Mouse (Mus musculus): ENCODE measurements around the gene Ctnnd1.
A peak's percentile ranks its signal among the peaks of the same experiment; 100 is the strongest.

The Ctnnd1 gene

GRCm38 (mm10) chr2:84647051-84647568 lies 3.5 kb downstream of the Ctnnd1 start:
- DNase-seq (ENCODE audit: low read depth, low spot score), result no peak

DNA sequence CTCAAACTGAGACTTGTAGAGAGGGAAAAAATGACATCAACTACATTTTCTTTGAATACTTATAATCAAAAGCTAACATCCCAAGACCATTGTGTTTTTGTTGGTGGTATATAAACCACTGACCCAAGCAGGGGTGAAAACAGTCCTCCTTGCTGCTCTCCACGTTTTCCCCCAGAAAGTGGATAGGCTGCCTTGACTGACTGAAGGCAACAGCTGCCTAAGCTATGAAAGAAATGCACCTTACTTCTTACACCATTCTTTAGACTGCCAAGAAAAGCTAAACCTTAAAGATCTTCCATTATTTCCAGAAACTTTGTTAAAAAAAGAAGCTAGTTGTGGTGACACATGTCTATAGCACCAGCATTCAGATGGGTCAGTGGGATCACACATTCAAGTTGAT lies 4.4 kb downstream of the Ctnnd1 start:
- DNase-seq (ENCODE audit: low read depth, low spot score), result no peak

GRCm38 (mm10) chr2:84640833-84641232 lies 9.7 kb downstream of the Ctnnd1 start:
- no peak for DNase-seq (ENCODE audit: low read depth, low spot score)

GRCm38 (mm10) chr2:84638428-84639220 lies 11.9 kb downstream of the Ctnnd1 start:
- no peak for DNase-seq (ENCODE audit: low read depth, low spot score)

GRCm38 (mm10) chr2:84637452-84638165 lies 13.0 kb downstream of the Ctnnd1 start:
- DNase-seq (ENCODE audit: low read depth, low spot score), result no peak

GRCm38 (mm10) chr2:84636231-84636741 lies 14.3 kb downstream of the Ctnnd1 start:
- DNase-seq (ENCODE audit: low read depth, low spot score), result no peak

DNA sequence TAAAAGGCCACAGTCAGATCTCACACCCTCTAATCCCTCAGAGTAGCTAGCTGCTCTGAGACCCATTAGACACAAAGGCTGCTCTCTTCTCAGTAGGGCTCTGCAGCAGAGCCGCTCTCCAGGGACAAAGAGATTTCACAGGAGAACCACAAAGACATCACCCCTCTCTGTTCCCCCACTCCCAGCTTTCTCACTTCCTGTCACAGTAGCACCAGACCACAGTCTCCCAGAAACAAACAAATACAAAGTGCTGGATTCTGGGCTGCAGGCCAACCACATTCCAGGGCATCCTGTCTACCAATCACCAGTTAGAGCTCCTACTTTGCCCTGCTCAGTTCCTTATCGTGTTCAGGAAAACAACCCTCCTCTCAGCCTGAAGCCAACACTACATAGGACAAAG lies 15.0 kb downstream of the Ctnnd1 start:
- peak; percentile 91 for DNase-seq (ENCODE audit: low read depth, low spot score)

GRCm38 (mm10) chr2:84634934-84635482 lies 15.6 kb downstream of the Ctnnd1 start:
- DNase-seq (ENCODE audit: low read depth, low spot score), result peak; percentile 71

GRCm38 (mm10) chr2:84634006-84634405 lies 16.6 kb downstream of the Ctnnd1 start:
- DNase-seq (ENCODE audit: low read depth, low spot score), result no peak

- no peak for DNase-seq (ENCODE audit: low read depth, low spot score)
These were observed 17.6 kb downstream of the Ctnnd1 start for GRCm38 (mm10) chr2:84632999-84633398.

GRCm38 (mm10) chr2:84632001-84632400 lies 18.6 kb downstream of the Ctnnd1 start:
- DNase-seq (ENCODE audit: low read depth, low spot score), result no peak

DNA sequence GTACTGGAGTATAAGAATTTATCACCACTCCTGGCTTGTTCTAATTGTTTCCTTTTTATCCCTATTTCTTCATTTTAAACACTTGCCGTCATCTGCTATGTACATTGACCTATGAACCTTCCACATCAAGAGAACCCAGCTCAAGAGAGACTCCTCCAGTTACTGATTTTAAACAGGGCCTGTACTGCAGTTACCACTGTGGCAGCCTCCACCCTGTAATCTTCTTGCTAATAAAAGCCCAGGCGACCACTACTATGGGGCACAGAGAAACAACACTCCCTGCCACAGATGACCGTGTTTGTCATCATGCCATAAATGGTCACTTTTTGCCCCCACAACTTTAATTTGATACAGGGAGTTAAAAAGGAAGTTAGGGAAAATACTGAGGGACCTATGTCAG lies 23.5 kb downstream of the Ctnnd1 start:
- DNase-seq (ENCODE audit: low read depth, low spot score), result no peak

DNA sequence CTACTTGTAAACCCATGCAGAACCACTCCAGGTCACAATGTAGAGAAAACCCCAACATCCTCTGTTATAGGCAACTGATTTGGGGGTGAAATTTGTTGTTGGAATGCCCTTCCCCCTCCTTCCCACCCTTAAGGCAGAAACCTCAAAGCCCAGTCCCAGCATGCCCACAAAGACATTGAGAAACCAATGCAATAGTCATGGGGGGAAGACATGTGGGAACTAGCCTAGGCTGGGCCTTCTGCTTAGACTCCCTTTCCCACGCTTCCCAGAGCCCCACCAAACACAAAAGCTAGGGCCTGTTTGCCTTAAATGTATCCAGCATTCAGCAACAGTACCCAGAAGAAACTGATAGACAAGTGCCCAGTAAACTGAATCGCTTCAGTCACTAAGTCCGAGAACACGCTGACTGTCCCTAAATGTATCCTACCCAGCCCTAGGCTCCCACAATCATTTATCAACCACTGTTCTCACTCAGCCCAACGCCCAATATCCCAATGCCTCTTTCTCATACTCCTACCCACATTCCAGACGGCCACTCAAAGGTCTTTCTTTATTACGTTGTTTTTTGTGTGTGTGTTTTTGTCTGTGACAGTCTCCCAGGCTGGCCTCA lies 24.1 kb downstream of the Ctnnd1 start:
- DNase-seq (ENCODE audit: low read depth, low spot score), result no peak

GRCm38 (mm10) chr2:84624201-84624600 lies 26.4 kb downstream of the Ctnnd1 start:
- DNase-seq (ENCODE audit: low read depth, low spot score), result no peak

DNA sequence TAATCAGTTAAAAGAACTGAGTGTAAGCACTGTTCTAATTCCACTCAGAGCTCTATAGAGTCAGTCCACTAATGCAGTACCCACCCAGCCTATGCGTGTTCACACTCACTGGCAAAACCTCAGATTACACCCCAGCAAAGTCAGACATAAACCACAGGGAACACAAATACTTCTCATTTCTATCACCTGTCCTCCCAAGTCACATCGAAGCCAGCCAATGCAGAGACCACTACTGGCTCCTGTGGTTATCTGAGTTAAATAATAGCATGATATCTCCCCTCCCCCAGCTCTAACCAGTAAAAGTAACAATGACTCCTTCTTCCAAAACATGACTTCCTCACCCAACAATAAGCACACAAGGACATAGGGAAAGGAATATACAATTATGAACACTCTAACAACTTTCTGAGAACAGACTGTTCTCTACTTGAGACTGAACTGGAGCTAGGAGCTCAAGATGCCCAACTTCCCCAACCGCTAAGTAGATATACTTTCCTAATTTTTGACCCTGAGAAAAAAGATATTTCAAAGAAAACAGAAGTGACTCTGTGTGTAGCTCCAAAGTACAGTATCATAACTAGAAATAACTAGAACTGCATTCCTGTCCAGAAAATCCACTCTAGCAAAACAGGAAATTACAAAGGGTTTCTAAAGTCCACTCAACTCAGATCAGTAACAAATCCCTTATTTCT lies 27.0 kb downstream of the Ctnnd1 start:
- no peak for DNase-seq (ENCODE audit: low read depth, low spot score)

- no peak for DNase-seq (ENCODE audit: low read depth, low spot score)
These were observed 27.9 kb downstream of the Ctnnd1 start for GRCm38 (mm10) chr2:84622668-84623067.

GRCm38 (mm10) chr2:84619646-84620340 lies 30.8 kb downstream of the Ctnnd1 start:
- no peak for DNase-seq (ENCODE audit: low read depth, low spot score)

GRCm38 (mm10) chr2:84618914-84619313 lies 31.7 kb downstream of the Ctnnd1 start:
- DNase-seq (ENCODE audit: low read depth, low spot score), result no peak

DNA sequence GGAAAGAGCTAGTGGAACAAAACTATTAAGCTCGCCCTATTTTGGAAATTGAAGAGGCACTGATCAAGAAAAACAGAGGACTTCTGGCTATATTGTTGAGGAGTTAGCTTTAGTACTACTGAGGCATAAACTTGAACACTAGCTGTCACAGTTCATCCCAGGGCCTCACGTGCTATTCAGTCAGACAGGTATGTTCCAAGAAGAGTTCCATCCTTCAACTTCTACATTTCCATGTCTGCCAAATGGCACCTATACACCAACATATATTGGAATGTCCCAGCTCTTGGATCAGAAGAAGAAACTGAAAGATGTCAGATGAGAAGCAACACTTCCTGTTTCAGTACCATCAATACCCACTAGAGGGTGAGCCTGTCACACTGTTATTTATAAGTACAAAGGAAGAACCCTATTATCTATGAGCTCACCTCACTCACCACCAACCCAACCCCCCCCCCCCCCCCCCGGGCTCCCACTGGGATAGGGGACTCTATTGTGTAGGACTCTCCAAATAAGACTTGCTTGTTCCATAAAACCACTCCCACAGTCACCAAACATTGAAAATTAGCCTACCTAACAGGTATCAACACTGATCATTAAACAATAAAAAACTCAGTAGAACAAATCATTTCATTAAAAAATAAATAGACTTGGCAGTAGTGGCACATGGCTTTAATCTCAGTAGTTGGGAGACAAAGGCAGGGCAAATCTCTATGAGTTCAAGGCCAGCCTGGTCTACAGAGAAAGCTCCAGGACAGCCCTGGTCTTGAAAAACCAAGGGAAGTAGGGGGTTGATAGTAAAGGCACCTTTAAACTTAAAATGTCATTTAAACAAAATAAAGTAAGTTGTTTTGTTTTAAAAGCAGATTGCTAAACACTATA lies 32.7 kb downstream of the Ctnnd1 start:
- peak; percentile 77 for DNase-seq (ENCODE audit: low read depth, low spot score)

DNA sequence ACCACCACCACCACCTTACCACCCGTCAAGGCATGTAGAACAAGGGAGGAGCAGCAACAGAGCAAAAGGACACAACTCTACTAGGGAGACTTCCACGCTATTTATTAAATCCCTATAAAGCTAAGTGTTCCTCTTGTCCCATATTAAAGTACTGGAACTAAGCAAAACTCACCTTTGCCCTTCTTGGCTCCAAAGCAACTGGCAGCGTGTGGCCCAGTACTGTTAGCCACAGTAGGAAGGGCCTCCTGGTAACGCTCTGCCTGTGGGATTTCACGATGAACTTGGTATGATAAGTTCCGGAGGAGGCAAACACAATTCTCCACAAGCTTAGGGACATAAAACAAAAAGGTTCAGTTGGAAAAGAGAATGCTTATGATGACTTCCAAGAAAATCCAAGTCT lies 37.8 kb downstream of the Ctnnd1 start:
- no peak for DNase-seq (ENCODE audit: low read depth, low spot score)

Data from brain, adult 2 months (tissue).